Mouse (Mus musculus): ENCODE measurements around the gene Map1s. TPM values are rescaled to one million over a fixed set of nuclear protein-coding genes. Genes with fewer than 3 reads are reported as not detected.

Map1s gene
- polyA plus RNA-seq, 1 experiment from 2014 or later = 55.6 TPM

MicroRNA genes within 50 kb of the gene (microRNA counts, 519-probe panel; counts per million panel counts)
- microRNA mmu-miR-1969 = 51.3 counts per million

Small RNA genes lying within 50 kb of the gene (microRNA-seq; reads per million reads assigned to microRNA genes)
- gene Mir1969 = 10.2 reads per million, percentile 24 among the genes with 10 or more reads in this experiment
- 0.93 reads per million for gene Mir7067

Other genes starting within 250 kb of the Map1s start
- gene Pgpep1, start 245.5 kb upstream of the Map1s start, polyA plus RNA-seq (2015; fragmentation: Nextera tagmentation; extraction: Ambion mirVana) = 103 and 105 TPM in 2 replicates
- gene Lsm4, start 232.7 kb upstream of the Map1s start, polyA plus RNA-seq (2015; fragmentation: Nextera tagmentation; extraction: Ambion mirVana) = 191 and 193 TPM in 2 replicates
- 79.2 and 94.3 TPM in 2 replicates for gene Jund, start 207.0 kb upstream of the Map1s start, polyA plus RNA-seq (2015; fragmentation: Nextera tagmentation; extraction: Ambion mirVana)
- 0.04 and 0.09 TPM in 2 replicates for gene Iqcn, start 202.5 kb upstream of the Map1s start, polyA plus RNA-seq (2015; fragmentation: Nextera tagmentation; extraction: Ambion mirVana)
- gene Gm3336, start 187.4 kb upstream of the Map1s start, polyA plus RNA-seq (2015; fragmentation: Nextera tagmentation; extraction: Ambion mirVana) = not detected in 2 replicates
- gene Pde4c, start 182.2 kb upstream of the Map1s start, polyA plus RNA-seq (2015; fragmentation: Nextera tagmentation; extraction: Ambion mirVana) = 0.14 and 0.23 TPM in 2 replicates
- gene Rab3a, start 151.3 kb upstream of the Map1s start, polyA plus RNA-seq (2015; fragmentation: Nextera tagmentation; extraction: Ambion mirVana) = 352 and 355 TPM in 2 replicates
- 40.8 and 44.5 TPM in 2 replicates for gene Mpv17l2, start 145.0 kb upstream of the Map1s start, polyA plus RNA-seq (2015; fragmentation: Nextera tagmentation; extraction: Ambion mirVana)
- gene Pik3r2, start 129.2 kb upstream of the Map1s start, polyA plus RNA-seq (2015; fragmentation: Nextera tagmentation; extraction: Ambion mirVana) = 90.0 and 94.1 TPM in 2 replicates
- gene Mast3, start 100.9 kb upstream of the Map1s start, polyA plus RNA-seq (2015; fragmentation: Nextera tagmentation; extraction: Ambion mirVana) = 16.4 and 17.4 TPM in 2 replicates
- gene Il12rb1, start 97.5 kb upstream of the Map1s start, polyA plus RNA-seq (2015; fragmentation: Nextera tagmentation; extraction: Ambion mirVana) = 0.08 and 0.13 TPM in 2 replicates
- gene Arrdc2, start 66.2 kb upstream of the Map1s start, polyA plus RNA-seq (2015; fragmentation: Nextera tagmentation; extraction: Ambion mirVana) = 7.6 and 8.1 TPM in 2 replicates
- 13.3 and 17.7 TPM in 2 replicates for gene Kcnn1, start 42.7 kb upstream of the Map1s start, polyA plus RNA-seq (2015; fragmentation: Nextera tagmentation; extraction: Ambion mirVana)
- gene Ccdc124, start 32.0 kb upstream of the Map1s start, polyA plus RNA-seq (2015; fragmentation: Nextera tagmentation; extraction: Ambion mirVana) = 157 and 162 TPM in 2 replicates
- gene Slc5a5, start 13.2 kb upstream of the Map1s start, polyA plus RNA-seq (2015; fragmentation: Nextera tagmentation; extraction: Ambion mirVana) = 0.61 and 0.95 TPM in 2 replicates
- 2,665 and 2,711 TPM in 2 replicates for gene Rpl18a, start 8.5 kb upstream of the Map1s start, polyA plus RNA-seq (2015; fragmentation: Nextera tagmentation; extraction: Ambion mirVana)

Data from hindbrain, embryonic 13.5 days (tissue).